Mouse (Mus musculus): ENCODE measurements at regions not wholly inside any gene's neighbourhood (a gene's known extent, or its start where the extent isn't known, plus 50 kb on each side); places are given as distances from the start of the nearest gene placed in this dataset.

DNA sequence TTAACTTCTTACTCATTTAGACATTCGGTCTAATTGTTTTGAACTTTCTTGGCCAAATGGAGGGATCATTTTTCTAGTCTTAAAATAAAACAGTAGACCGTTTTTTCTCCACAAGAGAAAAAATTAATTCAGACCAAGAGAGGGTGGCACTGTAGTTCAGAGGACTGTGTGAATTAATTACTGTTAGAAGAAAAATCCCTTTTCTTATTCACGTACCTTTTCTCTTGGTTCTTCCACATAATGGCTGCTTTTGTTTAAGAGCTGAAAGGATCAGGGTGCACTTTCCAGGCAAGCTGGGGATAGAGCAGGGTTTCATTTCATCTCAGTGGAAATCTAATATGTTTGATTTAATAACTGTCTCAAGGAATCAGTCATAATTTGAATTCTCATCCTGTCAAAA, 255.9 kb downstream of the Otol1 start:
- TF ChIP-seq POLR2A (IDR thresholded peaks at IDR 0.05; ENCODE audit: extremely low read depth, insufficient read depth, low read length) = no peak
- no peak for TF ChIP-seq CTCF (IDR thresholded peaks at IDR 0.05; ENCODE audit: low read depth, low read length)
